Mouse (Mus musculus): Measurements from ENCODE around the gene Mmp19.

- TF ChIP-seq EP300 (IDR thresholded peaks at IDR 0.05; ENCODE audit: low read depth) (peak; percentile 72), CTCF (IDR thresholded peaks at IDR 0.05; ENCODE audit: low read depth) (no peak)
Observed at GRCm38 (mm10) chr10:128840612-128841011, 49.9 kb downstream of the Mmp19 start.
